Mouse (Mus musculus) heart, postnatal 0 days (tissue): ENCODE results near the gene Larp4. TPM values are rescaled to one million over a fixed set of nuclear protein-coding genes. Genes with fewer than 3 reads are reported as not detected.
"Not testable (repeated sequence)": the region's sequence is repeated elsewhere in the genome, so short reads cannot be mapped to it uniquely, and the experiment has no call there.

ENCODE experiments used
- ATAC-seq: fragments of 200-750 bp; cut with Nextera tagmentation; 2 replicates; pipeline ENCODE4 v1.8.0; 2017; ENCODE audit warnings: low read depth, moderate number of reproducible peaks, moderate library complexity; ENCODE audit not compliant: insufficient read depth
- DNase-seq: peaks from one replicate; pipeline ENCODE4 v3.0.0-alpha.2; 2016; ENCODE audit warnings: low spot score
- H3K27ac ChIP-seq: fragments of 300-500 bp; sonication (generic); 2 replicates; pipeline ENCODE4 v1.5.1; 2014; ENCODE audit warnings: low read depth, mild to moderate bottlenecking
- H3K27me3 ChIP-seq: fragments of 300-500 bp; sonication (generic); 2 replicates; pipeline ENCODE4 v1.6.1; 2014; ENCODE audit warnings: low read length, mixed read lengths; ENCODE audit not compliant: control insufficient read depth, insufficient read depth
- H3K36me3 ChIP-seq: fragments of 300-500 bp; sonication (generic); replicated peaks from 2 replicates; pipeline ENCODE4 v1.6.1; 2014; ENCODE audit warnings: low read length, mixed read lengths; ENCODE audit not compliant: control insufficient read depth, insufficient read depth
- H3K4me1 ChIP-seq: fragments of 300-500 bp; sonication (generic); 2 replicates; pipeline ENCODE4 v1.6.1; 2014; ENCODE audit warnings: antibody characterized with exemption; ENCODE audit not compliant: control insufficient read depth, insufficient read depth
- H3K4me2 ChIP-seq: fragments of 300-500 bp; sonication (generic); 2 replicates; pipeline ENCODE4 v1.6.1; 2014; ENCODE audit warnings: low read depth, mild to moderate bottlenecking, low read length, moderate library complexity
- H3K4me3 ChIP-seq: fragments of 300-500 bp; sonication (generic); 2 replicates; pipeline ENCODE4 v1.5.1; 2014; ENCODE audit warnings: low read depth, low read length
- H3K9ac ChIP-seq: fragments of 300-500 bp; sonication (generic); replicated peaks from 2 replicates; pipeline ENCODE4 v1.6.1; 2014; ENCODE audit warnings: low read depth, low read length, mixed read lengths
- H3K9me3 ChIP-seq: fragments of 300-500 bp; sonication (generic); replicated peaks from 2 replicates; pipeline ENCODE4 v1.6.1; 2016; ENCODE audit warnings: low read length; ENCODE audit not compliant: control insufficient read depth
- CTCF ChIP-seq: IDR thresholded peaks from 2 replicates; pipeline ENCODE4 v1.5.1; 2016; ENCODE audit warnings: antibody characterized with exemption, control low read depth, low read depth
- EP300 ChIP-seq: IDR thresholded peaks from 2 replicates; pipeline ENCODE4 v1.6.1; 2016; ENCODE audit warnings: antibody characterized with exemption, low read depth
- WGBS: fragments of 180-500 bp; shearing (Covaris S2); extraction: QIAGEN DNeasy Blood & Tissue Kit; methylation state at CpG from one replicate; pipeline ENCODE4 v1.1.7; 2014; 5-methylcytosine and 5-hydroxymethylcytosine counted together
- polyA plus RNA-seq: library from polyadenylated mRNA; unstranded; fragments of >200 nt; fragmentation: Nextera tagmentation; extraction: Ambion mirVana; gene quantifications from 2 replicates; pipeline ENCODE4 v1.2.1, GENCODE M21; 2015
- total RNA-seq: library from RNA; depleted of rRNA; stranded (reverse); fragments of >200 nt; gene quantifications from 2 replicates; pipeline ENCODE4 v1.2.3, GENCODE M21; 2014; ENCODE audit warnings: low replicate concordance; rRNA removed

The Larp4 gene
- 66.4 and 103 TPM in 2 replicates for total RNA-seq
- polyA plus RNA-seq: 24.0 and 28.2 TPM in 2 replicates

DNA sequence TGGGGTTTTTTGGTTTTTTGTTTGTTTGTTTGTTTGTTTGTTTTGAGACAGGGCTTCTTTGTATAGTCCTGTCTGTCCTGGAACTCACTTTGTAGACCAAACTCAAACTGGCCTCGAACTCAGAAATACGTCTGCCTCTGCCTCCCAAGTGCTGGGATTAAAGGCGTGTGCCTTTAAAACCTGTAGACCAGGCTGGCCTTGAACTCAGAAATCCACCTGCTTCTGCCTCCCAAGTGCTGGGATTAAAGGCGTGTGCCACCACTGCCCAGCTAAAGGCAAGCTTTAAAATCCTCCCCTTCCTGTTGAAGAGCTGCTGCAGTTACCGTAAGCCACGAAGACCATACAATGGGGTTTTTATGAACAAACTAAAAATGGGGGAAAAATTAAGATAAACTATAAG lies at the start of gene Larp4:
Gene Larp4 (plus strand): TSS at position 301 of the 400 bp plus-strand sequence.
- not testable (repeated sequence) for H3K27me3 ChIP-seq, ATAC-seq, H3K4me2 ChIP-seq, H3K36me3 ChIP-seq, H3K4me1 ChIP-seq, DNase-seq, H3K4me3 ChIP-seq, H3K9ac ChIP-seq, H3K9me3 ChIP-seq
- 82% methylated on average over 6 of the region's 6 CpGs for WGBS
- peak within 1 kb of the TSS; percentile 75 for H3K27ac ChIP-seq

DNA sequence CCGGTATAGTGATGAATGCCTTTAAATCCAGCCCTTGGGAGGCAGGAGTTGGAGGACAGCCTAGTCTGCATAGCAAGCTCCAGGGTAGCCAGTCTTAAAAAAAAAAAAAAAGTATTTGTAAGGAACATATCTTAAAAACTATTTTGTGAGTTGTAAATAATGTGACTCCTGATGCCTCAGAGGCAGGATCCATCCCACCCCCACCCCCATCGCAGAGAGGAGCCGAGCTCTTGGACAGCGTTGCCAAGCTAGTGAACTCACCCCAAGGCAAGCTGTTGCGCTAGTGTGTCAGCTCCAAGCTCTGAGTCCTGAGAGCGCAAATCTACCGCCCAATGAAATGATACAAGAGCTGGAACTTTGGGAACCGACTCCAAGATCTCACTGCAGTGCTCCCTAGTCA lies 38.6 kb upstream of the Larp4 start:
- TF ChIP-seq CTCF (no peak), EP300 (no peak)
- WGBS: 68% methylated on average over 8 of the region's 8 CpGs
- DNase-seq (no peak), ATAC-seq (no peak)
- no peaks in the 10 kb centered on the region for H3K36me3 ChIP-seq
- no peak overlapping the region for H3K4me2 ChIP-seq
- no peak overlapping the region for H3K9ac ChIP-seq
- H3K9me3 ChIP-seq: no peaks in the 10 kb centered on the region
- H3K4me3 ChIP-seq: no peak overlapping the region
- no peaks in the 10 kb centered on the region for H3K4me1 ChIP-seq
- H3K27ac ChIP-seq: no peak overlapping the region
- H3K27me3 ChIP-seq: no peaks in the 10 kb centered on the region

DNA sequence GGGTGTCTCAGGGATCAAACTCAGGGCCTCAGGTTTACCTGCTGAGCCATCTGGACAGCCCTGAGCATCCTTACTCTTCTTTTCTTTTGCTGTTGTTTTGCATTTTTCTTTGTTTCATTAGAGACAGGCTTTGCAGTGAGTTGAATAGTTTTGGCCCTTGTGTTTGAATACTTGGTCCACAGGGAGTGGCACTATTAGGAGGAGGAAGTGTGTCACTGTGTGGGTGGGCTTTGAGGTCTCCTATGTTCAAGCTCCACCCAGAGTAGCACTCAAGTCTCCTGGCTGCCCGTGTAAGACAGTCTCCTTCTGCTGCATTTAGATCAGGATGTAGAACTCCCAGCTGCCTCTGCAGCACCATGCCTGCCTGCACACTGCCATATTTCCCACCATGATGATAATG lies 35.4 kb upstream of the Larp4 start:
- TF ChIP-seq EP300: no peak
- TF ChIP-seq CTCF: no peak
- Histone ChIP-seq H3K4me1 (no peaks in the 10 kb centered on the region), H3K4me2 (no peak overlapping the region), H3K36me3 (no peaks in the 10 kb centered on the region), H3K4me3 (no peak overlapping the region), H3K27ac (no peak overlapping the region), H3K9me3 (no peaks in the 10 kb centered on the region), H3K9ac (no peak overlapping the region), H3K27me3 (no peaks in the 10 kb centered on the region)
- ATAC-seq: no peak
- WGBS: 21% methylated on average over 1 of the region's 1 CpGs
- no peak for DNase-seq

DNA sequence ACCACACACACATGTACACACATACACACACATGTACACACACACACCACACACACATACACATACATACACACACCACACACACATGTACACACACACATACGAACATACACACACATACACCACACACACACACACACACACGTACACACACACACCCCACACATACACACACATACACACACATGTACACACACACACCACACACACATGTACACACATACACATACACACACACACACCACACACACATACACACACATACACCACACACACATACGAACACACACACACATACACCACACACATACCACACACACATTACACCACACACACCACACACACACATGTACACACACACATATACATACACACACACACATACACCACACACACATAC lies 33.2 kb upstream of the Larp4 start:
- TF ChIP-seq CTCF: no peak
- no peak for TF ChIP-seq EP300
- ATAC-seq (no peak), DNase-seq (no peak)
- Histone ChIP-seq H3K27ac (no peak overlapping the region), H3K9ac (no peak overlapping the region), H3K27me3 (no peaks in the 10 kb centered on the region), H3K4me1 (no peaks in the 10 kb centered on the region), H3K4me2 (no peak overlapping the region), H3K9me3 (no peaks in the 10 kb centered on the region), H3K36me3 (no peaks in the 10 kb centered on the region), H3K4me3 (no peak overlapping the region)
- 89% methylated on average over 3 of the region's 3 CpGs for WGBS

DNA sequence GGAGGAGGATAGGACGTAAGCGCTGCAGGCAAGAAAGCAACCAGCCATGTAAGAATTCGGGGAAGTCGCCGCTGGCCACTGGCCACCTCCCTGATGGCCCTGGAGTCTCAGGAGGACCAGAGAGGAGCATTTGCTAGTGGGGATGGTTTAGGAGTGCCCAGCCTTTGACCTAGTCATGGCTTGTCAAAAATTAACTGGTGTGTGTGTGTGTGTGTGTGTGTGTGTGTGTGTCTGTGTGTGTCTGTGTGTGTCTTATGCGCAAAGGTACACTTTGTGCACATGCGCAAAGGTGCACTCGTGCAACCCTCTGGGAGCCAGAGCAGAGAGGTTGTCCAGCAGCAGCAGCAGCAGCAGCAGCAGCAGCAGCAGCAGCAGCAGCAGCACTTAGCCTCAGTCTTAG lies 32.0 kb upstream of the Larp4 start:
- DNase-seq (no peak), ATAC-seq (no peak)
- Histone ChIP-seq H3K9ac (no peak overlapping the region), H3K4me2 (no peak overlapping the region), H3K27me3 (no peaks in the 10 kb centered on the region), H3K27ac (no peak overlapping the region), H3K4me1 (no peaks in the 10 kb centered on the region), H3K9me3 (no peaks in the 10 kb centered on the region), H3K4me3 (no peak overlapping the region), H3K36me3 (no peaks in the 10 kb centered on the region)
- no peak for TF ChIP-seq EP300
- no peak for TF ChIP-seq CTCF
- 74% methylated on average over 8 of the region's 8 CpGs for WGBS

DNA sequence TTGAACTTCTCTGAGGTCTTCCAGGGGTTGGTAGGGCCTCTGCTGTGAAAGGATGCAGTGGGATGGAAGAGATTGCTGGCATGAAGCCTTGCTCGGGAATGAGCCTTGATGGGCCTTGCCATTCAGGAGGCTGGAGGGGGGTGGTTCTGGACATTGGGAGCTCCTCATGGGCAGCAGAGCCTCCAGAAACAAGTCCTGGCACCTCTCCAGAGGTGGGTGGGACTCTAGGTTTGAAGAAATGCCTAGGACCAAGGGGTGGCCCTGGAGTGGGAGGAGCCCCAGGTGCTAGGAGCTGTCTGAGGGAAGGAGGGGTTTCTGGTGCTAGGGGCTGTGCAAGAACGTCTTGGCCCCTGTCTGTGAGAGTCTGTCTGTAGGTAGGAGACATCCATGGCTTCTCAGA lies 29.4 kb upstream of the Larp4 start:
- no peak overlapping the region for H3K4me3 ChIP-seq
- H3K27me3 ChIP-seq: no peaks in the 10 kb centered on the region
- no peaks in the 10 kb centered on the region for H3K4me1 ChIP-seq
- no peaks in the 10 kb centered on the region for H3K9me3 ChIP-seq
- ATAC-seq: no peak
- no peak for DNase-seq
- no peak overlapping the region for H3K27ac ChIP-seq
- no peaks in the 10 kb centered on the region for H3K36me3 ChIP-seq
- TF ChIP-seq EP300 (no peak), CTCF (no peak)
- H3K9ac ChIP-seq: no peak overlapping the region
- 54% methylated on average over 2 of the region's 2 CpGs for WGBS
- no peak overlapping the region for H3K4me2 ChIP-seq
